Mouse (Mus musculus) gastrocnemius, postnatal 4 days (tissue): Measurements from ENCODE around the gene Vmo1. TPM values are rescaled to one million over a fixed set of nuclear protein-coding genes. Genes with fewer than 3 reads are reported as not detected.
"Not testable (repeated sequence)": the region's sequence is repeated elsewhere in the genome, so short reads cannot be mapped to it uniquely, and the experiment has no call there.

Source experiments
- DNase-seq, 2 experiments: peaks; one replicate each; pipeline ENCODE4 v3.0.0; 2021 to 2022; ENCODE audit warnings: low spot score in 2 of 2, mixed read lengths in 2 of 2
- long read RNA-seq, 2 experiments: library from polyadenylated mRNA; stranded (forward); transcript quantifications; one replicate each; pipeline ENCODE4 v2.0.0; 2021
- total RNA-seq, 2 experiments: library from RNA; stranded (reverse); gene quantifications; 2 replicates each; pipeline ENCODE4 v1.2.3; 2021

The Vmo1 gene
- under 1 TPM; 0.86 to 0.88 TPM for total RNA-seq
- long read RNA-seq, experiment 1 = 0 reads
- long read RNA-seq, experiment 2 = 0 reads

DNA sequence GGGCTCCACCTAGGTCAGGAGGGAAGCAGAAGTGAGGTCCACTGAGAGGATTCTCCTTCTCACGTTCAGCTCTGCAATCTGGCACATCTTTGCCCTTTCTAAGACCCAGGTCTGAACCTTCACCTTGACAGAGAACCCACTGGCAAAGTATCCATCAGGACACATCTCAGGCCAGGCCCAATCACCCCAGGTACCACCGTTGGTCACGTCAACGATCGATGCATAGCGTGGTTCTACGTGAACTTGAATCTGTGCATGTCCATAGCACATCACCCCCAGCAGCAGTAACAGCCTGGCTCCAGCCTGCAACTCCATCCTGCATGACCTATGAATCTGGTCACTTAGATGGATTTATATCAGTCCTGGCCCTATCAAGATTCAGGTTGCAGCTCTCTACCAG is at the start of gene Vmo1:
Gene Vmo1, minus strand, starts transcription at position 329 of the 400 bp plus-strand sequence.
- no peak for DNase-seq

DNA sequence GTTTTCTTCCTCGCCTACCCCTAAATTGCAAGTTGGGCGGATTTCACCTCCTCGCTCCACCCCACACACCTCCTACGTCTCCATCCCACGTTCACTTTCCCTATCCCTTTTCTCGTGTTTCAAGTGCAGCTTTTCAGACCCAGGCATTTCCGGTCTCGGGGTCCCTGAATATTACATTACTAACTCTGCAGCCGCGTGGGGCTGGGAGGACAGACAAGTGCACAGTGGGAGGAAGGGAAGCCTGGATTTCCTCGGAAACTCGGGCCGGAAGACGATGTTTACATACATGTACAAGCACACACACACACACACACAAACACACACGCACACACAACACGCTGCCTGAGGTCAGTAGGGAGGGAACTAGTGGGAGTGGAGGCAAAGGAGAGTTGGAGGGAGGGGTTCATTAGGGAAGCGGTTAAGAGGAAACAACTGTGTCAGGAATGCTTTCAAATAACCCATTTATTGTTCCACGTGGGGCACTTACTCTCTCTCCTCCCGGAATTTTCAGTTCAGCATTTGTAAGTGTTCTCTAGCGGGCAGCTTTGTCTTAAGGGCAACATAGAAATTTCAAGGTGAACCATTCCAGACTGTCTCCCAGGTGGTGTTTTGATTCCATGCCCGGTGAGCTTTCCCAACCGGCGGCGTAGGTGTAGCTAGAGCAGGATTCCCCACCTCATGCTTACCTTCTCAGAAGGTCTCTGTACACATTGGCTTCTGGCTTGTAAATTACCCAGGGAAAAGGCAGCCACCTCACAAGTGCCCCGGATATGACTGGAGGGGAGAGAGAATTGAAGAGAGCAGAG is 49.3 kb upstream of the Vmo1 start:
- DNase-seq = no peak

DNA sequence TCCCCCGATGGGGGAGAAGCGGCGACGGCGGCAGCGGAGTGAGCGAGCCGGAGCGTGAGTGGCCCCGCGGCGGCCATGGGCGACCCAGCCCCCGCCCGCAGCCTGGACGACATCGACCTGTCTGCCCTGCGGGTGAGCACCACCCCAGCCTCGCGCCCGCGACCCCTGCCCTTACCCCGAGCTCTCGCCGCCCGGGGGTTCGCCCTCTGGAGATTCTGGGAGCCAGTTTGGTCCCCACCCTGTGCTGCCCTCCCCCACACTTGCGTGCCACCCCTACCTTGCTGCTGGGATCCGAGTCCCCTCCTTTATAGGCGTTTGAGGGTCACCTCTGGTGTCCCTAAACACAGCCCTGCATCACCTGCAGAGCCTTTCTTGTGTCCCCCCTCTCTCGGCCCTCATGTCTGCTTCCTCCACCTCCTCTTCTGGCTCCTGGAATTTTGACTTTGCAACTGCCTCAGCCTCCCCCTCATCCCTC is 48.6 kb upstream of the Vmo1 start:
- no peak for DNase-seq

DNA sequence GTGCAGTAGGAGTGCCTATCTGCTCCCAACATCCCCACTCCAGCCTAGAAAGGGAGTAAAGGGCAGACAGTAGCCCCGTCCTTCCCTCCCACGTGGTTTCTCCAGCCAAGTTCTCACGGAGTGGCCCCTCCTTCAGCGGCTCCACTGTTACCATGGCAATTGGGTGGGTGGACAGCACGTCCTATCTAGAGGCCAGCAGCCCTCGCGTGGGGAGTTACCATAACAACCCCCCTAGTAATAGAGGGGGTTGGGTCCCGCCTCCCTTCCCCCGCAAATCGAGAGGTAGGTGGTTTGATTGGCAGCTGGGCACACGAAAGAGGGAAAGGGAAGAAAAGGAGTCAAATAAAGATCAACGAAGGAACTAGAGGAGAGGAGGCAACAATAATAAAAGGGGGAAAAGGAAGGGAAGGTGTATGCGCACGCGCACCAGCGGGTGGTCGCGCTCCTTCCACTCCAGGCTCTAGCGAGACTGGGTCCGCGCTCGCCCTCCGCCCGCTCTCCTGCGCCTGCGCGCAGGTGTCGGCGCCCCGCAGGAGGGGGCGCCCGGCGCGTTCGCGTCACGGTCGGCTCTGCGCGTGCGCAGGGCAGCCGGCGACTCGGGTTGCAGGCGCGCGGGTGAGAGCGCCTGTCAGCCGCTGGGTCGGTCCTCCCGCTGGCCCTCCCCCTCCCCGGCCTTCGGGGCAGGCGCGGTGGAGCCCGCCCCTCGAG is 48.0 kb upstream of the Vmo1 start, which contains the start of gene Mink1:
Gene Mink1, plus strand, starts transcription at position 595 of the 708 bp plus-strand sequence.
- DNase-seq = peak; percentile 82 to 88

DNA sequence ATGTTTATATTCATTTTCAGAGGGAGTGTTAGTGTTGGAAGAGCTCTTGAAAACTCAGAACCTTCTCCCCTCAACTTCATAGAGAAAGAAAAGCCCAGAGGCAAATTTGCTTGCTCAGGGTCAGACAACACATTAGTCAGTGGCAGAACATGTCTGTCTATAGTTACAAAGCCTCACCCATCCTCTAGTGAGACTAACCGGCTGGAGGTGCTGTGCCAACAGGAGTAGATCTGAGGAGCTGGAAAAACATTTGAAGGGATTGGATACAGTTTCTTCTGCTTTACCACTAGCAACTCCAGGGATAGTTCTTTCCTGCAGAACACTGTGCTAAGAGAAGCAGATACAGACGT is 47.5 kb upstream of the Vmo1 start:
- no peak for DNase-seq

DNA sequence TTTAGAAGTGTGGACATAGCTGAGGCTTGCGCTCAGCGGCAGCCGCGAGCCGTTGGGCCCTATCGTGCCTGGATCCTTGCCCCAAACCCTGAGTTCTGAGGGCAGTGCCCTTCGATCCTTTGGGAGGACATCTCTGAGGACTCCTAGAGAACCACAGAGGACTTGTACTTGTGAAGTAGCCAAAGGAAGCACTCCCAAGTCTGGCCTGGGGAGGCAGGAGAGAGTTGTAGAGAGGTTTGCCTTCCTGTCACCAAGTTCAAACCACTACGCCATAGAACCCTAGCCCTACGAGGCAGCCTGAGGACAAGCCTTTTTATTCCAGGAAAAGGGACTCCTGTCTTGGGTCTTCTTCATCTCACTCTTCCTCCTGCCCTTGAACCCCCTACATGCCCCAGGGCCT is 43.1 kb upstream of the Vmo1 start:
- DNase-seq = no peak

DNA sequence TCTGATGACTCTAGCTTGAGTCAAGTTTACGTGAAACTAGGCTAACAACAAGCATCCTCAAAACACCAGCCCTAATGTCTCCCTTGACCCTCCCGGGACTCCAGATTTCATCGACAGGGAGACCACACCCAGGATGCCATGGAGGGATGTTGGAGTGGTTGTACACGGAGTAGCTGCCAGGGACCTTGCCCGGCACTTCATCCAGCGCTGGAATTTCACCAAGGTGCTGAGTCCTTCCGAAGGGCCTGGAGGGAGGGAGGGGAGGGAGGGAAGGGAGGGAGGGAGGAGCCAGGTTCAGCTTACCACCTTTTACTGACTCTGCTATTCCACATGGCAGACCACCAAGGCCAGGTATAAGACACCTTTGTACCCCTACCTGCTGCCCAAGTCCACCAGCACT is 39.5 kb upstream of the Vmo1 start:
- DNase-seq = no peak

DNA sequence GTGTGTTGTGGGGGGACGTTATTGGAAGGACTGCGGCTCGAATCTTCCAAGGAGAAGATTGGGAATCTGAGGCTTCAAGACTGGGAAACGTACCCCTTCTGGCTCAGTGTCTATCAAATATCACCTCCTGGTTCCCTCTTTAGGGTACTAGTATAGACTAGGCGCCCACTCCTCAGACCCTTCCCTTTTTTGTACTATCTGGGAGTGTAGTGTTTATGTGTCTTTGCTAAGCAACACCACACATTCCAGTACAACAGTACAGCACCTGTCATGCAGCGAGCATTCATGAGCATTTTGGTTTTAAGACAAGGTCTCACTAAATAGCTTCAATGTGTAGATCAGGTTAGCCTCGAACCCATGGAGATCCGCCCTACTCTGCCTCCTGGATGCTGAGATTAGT is 37.1 kb upstream of the Vmo1 start:
- no peak for DNase-seq

DNA sequence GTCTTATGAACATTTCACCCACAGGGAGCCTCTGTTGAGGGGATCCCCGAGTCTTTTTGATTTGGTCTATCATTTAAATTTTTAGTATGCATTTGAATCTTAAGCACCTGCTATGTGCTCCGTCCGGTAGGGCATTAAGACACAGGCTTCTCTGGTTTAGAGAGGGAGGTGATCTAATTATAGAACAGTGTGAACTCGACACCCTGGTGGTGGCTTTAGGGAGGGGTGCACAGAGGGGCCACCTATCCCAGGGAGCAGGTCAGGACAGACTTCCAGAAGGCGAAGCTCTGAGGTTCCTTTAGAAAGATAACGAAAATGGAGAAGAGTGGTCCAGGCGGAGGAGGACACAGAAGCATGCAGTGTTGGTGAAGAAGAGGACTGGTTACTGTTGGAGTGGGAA is 30.1 kb upstream of the Vmo1 start:
- DNase-seq = no peak

DNA sequence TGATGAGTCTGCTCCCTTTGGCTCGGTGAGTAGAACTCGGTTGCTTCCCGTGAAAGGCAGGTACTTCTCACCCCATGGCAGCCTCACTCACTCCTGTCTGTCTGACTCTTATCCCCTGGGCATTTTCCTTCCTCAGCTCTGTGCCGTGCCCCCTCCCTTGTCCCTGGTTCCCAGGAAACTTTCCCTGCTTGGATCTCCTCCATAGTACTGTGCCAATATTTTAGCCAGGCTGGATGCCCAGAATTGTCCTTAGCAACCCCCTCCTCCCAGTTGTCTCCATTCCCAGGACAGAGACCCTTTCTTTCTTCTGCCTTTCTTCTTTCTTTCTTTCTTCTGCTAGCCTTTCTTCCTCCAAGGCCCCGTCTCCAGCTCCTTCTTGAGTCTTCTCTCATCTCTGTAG is 27.0 kb upstream of the Vmo1 start:
- no peak for DNase-seq

DNA sequence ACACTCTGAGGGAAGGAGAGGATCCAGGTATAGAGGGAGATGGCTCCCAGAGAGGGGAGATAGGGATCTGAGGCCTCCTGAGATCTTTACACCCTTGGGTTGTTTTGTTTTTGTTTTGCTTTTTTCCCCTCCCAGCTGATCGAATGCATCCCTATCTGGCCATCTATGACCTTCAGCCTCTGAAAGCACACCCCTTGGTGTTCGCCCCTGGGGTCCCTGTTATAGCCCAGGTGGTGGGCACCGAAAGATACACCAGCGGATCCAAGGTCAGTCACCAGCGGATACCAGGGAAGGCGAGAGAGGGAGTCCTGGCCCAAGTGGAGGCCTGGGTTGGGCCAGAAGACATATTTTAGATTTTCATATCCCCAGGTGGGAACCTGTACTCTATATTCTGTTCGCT is 26.5 kb upstream of the Vmo1 start:
- no peak for DNase-seq

DNA sequence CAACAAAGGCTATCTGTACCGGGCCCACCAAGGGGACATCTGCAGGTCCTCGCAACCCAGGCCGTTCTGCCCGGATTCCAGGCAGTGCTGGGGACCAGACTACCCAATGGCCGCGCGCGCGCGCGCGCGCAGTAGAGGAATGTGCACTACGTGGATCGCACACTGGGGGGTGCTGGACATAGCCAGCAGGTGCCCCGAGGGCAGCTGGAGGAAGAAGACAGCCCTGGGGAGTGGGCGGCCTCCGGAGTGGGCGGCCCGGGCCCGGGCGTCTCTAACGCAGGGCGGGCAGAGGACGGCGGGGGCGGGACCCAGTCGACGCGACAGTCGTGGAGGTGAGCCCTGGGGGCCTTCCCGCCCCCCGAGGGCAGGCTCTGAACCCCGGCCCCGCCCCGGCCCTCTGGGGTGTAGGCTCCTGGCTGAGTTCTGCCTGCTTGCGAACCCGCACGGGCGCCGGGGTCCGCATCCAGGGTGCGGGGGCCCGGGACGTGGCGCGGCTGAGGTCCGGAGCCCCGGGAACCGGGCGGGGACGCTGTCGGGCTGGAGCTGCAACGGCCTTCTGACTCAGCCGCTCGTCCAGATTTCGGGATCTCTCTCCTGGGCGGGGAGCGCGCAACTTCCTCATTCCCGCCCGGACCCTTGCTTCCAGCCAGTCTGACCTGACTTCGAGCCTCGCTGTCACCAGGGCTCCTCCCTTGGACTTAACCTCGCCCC is 25.6 kb upstream of the Vmo1 start, which contains the start of gene Pld2:
Gene Pld2, plus strand, starts transcription at position 188 of the 711 bp plus-strand sequence.
- peak; percentile 72 to 87 for DNase-seq

DNA sequence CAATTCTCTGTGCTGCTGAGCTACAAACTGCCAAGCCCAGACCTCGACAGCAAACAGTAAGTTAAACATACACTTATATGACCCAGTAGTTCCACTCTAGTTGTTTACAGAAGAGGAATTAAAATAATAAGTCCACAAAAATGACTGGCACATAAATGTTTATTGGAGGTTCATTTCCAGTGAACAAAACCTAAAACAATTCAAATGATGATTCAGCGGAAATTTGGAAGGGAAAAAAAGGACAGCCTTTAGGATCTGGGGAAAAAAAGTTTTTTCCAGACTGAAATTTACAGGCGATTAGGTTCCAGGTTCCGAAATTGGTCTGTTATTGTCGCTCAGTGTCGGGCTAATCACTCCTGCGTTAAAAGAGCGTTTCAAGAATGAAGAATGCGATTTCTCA is 25.0 kb upstream of the Vmo1 start:
- DNase-seq = no peak

DNA sequence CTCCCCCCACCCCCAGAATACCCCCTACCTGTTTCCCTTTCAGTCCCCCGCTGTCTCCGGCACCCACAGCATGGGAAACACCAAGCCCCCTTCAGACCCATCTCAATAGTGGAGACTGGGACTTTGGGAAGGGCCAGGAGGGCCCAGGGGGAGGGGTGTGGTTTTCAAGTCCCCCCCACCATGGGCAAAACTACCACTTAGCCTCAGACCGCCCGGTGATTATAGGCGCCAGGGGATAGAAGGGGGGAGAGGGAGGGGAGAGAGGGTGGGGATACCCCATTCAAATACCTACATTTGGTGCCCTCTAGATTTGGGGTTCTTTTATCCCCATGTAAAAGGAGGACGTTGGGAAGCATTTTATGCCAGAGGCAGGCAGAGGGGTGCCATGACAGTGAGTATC is 18.4 kb upstream of the Vmo1 start, which contains the start of gene Gm40193:
Gene Gm40193, minus strand, starts transcription at position 101 of the 400 bp plus-strand sequence.
- no peak for DNase-seq

DNA sequence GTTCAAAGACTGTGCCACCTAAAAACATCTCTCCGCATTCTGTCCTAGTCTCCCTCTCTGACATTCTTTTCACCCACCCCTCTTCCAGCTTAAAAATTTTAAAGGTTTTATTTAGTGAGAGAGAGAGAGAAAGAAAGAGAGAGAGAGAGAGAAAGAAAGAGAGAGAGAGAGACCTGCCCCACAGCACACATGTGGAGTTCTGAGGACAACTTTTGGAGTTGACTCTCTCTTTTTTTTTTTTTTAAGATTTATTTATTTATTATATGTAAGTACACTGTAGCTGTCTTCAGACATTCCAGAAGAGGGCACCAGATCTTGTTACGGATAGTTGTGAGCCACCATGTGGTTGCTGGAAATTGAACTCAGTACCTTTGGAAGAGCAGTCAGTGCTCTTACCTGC is 16.6 kb upstream of the Vmo1 start:
- DNase-seq = not testable (repeated sequence)

DNA sequence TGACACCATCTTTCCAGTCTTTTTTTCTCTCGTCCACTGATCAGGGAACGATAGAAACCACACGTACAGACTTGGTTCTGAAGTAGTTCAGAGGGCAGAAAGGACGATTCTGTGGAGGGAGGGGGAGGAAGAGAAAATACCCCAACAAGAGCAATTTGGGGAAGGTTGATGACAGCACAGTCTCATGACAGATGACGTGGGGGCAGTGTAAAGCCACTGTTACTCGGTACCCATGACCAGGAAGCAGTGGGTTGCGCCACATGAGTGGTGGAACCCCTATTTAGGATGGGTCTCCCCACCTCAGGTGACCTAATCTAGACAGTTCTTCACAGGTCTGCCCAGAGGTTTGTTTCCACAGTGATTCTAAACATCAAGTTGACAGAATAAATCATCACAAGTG is 14.2 kb upstream of the Vmo1 start:
- DNase-seq = no peak

DNA sequence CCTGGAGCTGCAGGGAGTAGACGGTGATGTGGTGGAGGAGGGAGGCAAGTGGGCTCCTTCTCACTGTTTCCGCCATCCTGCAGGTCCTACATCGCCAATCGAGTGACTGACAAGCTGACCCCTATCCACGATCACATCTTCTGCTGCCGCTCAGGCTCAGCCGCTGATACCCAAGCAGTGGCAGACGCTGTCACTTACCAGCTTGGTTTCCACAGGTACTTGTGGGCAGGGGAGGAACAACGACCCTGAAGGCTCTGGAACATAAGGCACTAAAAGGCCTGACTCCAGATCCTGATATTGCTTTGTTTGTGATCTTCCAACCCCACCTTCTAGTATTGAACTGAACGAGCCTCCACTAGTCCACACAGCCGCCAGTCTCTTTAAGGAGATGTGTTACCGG is 11.8 kb upstream of the Vmo1 start:
- DNase-seq = no peak

DNA sequence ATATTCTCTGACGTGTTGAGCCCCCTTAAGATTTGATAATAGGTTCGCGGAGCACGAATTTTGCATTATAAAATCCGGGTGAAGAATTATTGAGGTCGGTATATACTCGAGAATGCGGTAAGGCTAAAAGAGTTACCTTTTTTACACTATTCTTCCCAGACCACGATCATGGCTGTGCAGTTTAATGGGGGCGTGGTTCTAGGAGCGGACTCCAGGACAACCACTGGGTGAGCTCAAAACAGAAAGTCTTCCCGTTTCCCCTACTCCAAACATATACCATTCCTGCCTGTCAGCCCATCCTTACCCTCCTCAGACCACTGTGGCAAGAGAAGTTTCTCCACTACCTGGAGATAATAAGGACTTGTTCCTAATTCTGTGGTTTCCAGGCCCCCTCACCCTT is 11.3 kb upstream of the Vmo1 start:
- DNase-seq = no peak

DNA sequence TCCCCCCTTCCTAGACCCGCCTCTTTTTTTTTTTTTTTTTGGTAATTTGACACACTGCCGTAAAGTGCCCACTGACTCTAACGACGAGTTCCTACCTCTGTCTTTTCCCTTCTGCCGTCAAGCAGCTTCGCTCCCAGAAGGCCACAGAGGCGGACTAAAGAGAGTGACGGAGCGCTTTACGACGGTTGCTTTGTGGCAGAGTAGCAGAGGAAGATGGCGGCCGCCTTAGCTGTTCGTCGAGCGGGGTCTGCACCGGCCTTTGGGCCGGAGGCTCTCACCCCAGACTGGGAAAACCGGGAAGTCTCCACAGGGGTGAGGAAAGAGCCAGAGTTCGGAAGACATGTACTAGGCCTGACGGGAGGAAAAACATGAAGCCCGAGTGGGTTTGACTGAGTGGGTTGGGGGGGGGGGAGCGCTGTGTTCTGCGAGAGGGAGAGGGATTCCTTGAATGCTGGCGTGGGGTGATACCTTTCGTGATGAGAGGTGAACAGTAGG is 10.8 kb upstream of the Vmo1 start, which contains the start of gene Psmb6:
Gene Psmb6, plus strand, starts transcription at position 184 of the 495 bp plus-strand sequence.
- DNase-seq = peak; percentile 55 to 84

DNA sequence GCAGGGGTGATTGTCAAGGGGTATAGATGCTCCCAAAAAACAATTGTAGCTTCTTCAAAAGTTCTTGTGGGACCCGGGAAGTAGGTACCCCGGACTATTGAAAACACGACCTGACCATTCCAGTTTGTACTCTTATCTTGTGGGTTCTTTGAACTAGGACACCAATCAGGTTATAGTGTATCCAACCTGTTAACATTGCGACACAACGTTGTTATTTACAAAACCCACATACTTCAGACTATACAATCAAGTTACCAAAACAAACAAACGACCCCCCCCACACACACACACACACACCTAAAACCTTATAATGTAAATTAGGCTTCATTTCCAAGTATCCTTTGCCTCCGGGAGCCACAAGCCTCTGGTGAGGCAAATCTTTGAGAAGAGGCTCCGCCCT is 10.4 kb upstream of the Vmo1 start:
- DNase-seq = no peak

DNA sequence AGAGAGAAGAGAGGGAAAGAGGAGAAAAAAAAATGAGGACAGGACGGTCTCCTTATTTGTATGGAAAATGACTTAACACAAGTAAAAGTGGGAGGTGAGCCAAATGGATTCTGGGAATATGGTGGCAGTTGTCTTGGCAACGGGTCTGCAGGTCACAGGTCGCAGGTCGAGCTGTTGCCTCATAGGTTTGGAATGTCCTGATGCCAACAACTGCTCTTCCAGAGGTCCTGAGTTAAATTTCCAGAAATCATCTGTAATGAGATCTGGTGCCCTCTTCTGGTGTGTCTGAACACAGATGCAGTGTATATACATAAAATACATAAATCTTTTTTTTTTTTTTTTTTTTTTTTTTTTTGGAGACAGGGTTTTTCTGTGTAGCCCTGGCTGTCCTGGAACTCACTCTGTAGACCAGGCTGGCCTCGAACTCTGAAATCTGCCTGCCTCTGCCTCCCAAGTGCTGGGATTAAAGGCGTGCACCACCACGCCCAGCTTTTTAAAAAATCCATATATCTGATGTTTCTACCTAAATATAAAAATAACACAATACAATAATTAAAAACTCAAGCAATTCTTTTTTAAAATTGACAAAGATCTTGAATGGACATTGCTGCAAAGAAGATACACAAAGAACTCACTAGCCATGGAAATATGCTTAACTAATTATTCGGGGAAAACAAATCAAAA is 9.0 kb upstream of the Vmo1 start:
- DNase-seq = not testable (repeated sequence)
